Mouse (Mus musculus) thymus, postnatal 4 days (tissue): ENCODE measurements around the gene Tap1.
"Not testable (repeated sequence)": the region's sequence is repeated elsewhere in the genome, so short reads cannot be mapped to it uniquely, and the experiment has no call there.

Experiments used
- DNase-seq: peaks from one replicate; pipeline ENCODE4 v3.0.0; 2021

Tap1 gene

GRCm38 (mm10) chr17:34204303-34205010, 17.1 kb downstream of the Tap1 start:
- peak; percentile 98 for DNase-seq

GRCm38 (mm10) chr17:34205021-34205745, 17.8 kb downstream of the Tap1 start:
- DNase-seq, result peak; percentile 73

- peak; percentile 58 for DNase-seq
Observed at GRCm38 (mm10) chr17:34205746-34206176, 18.4 kb downstream of the Tap1 start.

- peak; percentile 21 for DNase-seq
Observed at GRCm38 (mm10) chr17:34206731-34207130, 19.4 kb downstream of the Tap1 start.

GRCm38 (mm10) chr17:34207456-34207855, 20.1 kb downstream of the Tap1 start:
- peak; percentile 53 for DNase-seq

- peak; percentile 31 for DNase-seq
Observed at GRCm38 (mm10) chr17:34207866-34208265, 20.5 kb downstream of the Tap1 start.

GRCm38 (mm10) chr17:34208421-34208820, 21.1 kb downstream of the Tap1 start:
- DNase-seq, result peak; percentile 37

- peak; percentile 71 for DNase-seq
Observed at GRCm38 (mm10) chr17:34209680-34210079, 22.3 kb downstream of the Tap1 start.

GRCm38 (mm10) chr17:34210599-34210998, 23.2 kb downstream of the Tap1 start:
- peak; percentile 59 for DNase-seq

GRCm38 (mm10) chr17:34211746-34212365, 24.5 kb downstream of the Tap1 start:
- peak; percentile 83 for DNase-seq

GRCm38 (mm10) chr17:34213936-34214335, 26.6 kb downstream of the Tap1 start:
- peak; percentile 11 for DNase-seq

GRCm38 (mm10) chr17:34215176-34215575, 27.8 kb downstream of the Tap1 start:
- peak; percentile 12 for DNase-seq

GRCm38 (mm10) chr17:34217216-34217928, 30.0 kb downstream of the Tap1 start:
- peak; percentile 12 for DNase-seq

- DNase-seq, result peak; percentile 17
Observed at GRCm38 (mm10) chr17:34217986-34218385, 30.6 kb downstream of the Tap1 start.

- DNase-seq, result peak; percentile 40
Observed at GRCm38 (mm10) chr17:34218675-34219074, 31.3 kb downstream of the Tap1 start.

GRCm38 (mm10) chr17:34219096-34219495, 31.7 kb downstream of the Tap1 start:
- peak; percentile 93 for DNase-seq

- not testable (repeated sequence) for DNase-seq
Observed at GRCm38 (mm10) chr17:34219801-34220200, 32.4 kb downstream of the Tap1 start.

- not testable (repeated sequence) for DNase-seq
Observed at GRCm38 (mm10) chr17:34220401-34220800, 33.0 kb downstream of the Tap1 start.

GRCm38 (mm10) chr17:34224816-34225215, 37.5 kb downstream of the Tap1 start:
- peak; percentile 4 for DNase-seq

GRCm38 (mm10) chr17:34225426-34225825, 38.1 kb downstream of the Tap1 start:
- DNase-seq, result peak; percentile 8

- peak; percentile 18 for DNase-seq
Observed at GRCm38 (mm10) chr17:34225911-34226310, 38.6 kb downstream of the Tap1 start.

- peak; percentile 1 for DNase-seq
Observed at GRCm38 (mm10) chr17:34230971-34231370, 43.6 kb downstream of the Tap1 start.

- peak; percentile 0 for DNase-seq
Observed at GRCm38 (mm10) chr17:34232021-34232420, 44.7 kb downstream of the Tap1 start.
